Mouse (Mus musculus): Measurements from ENCODE around the gene Krtap1-5. TPM values are rescaled to one million over a fixed set of nuclear protein-coding genes. Genes with fewer than 3 reads are reported as not detected.
"Not testable (repeated sequence)": the region's sequence is repeated elsewhere in the genome, so short reads cannot be mapped to it uniquely, and the experiment has no call there.

Krtap1-5 gene
- total RNA-seq (2021), result not detected
- long read RNA-seq, experiment 1, result 0 reads
- long read RNA-seq, experiment 2, result 0 reads

DNA sequence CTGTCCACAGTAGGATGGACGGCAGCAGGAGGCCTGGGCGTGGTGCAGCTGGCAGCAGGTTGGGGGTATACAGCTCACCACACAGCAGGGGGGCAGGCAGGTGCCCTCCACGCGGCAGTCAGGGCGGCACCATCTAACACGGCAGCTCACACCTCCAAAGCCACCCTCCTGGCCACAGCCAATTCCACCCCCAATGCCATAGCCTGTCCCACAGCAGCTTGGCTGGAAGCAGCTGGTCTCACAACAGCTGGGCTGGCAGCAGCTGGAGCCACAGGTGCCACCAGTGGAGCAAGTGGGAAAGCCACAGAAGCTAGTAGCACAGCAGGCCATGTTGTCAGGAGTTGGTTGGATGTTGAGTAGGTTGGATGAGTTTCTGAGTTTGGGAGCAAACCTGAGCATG, at the start of gene Krtap1-5:
TSS of gene Krtap1-5 (minus strand) at position 381 of the 400 bp plus-strand sequence.
- intact Hi-C loops (cut with DNase I), result no loop called here
- DNase-seq (ENCODE audit: extremely low spot score in 1 of 2, low spot score in 2 of 2), result no peak
- Histone ChIP-seq H3K4me3 (no peak within 1 kb of the TSS), H3K27ac (no peak within 1 kb of the TSS)
- no peak for TF ChIP-seq CTCF (IDR thresholded peaks at IDR 0.05)

DNA sequence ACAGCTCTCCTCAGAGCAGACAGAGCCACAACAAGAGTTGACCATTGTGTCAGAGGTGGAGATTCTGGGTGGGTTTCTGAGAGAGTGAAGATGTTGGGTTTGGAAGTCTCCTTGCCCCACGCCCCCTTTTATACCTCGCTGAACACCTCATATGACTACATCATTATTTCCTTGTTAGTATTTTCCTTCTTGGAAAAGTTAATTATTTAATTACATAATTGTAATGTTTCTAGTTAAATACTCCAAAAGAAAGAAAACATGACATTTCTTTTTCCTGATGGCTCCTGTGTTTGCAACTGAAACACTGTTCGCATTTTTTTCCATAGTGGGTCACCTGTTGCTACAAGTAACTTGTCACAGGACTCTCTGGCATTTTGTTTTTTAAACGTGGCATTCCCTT, 47.3 kb upstream of the Krtap1-5 start, which contains the start of gene Krtap4-1:
TSS of gene Krtap4-1 (minus strand) at position 101 of the 400 bp plus-strand sequence.
- Histone ChIP-seq H3K4me3 (no peak within 1 kb of the TSS), H3K27ac (no peak within 1 kb of the TSS)
- no peak for TF ChIP-seq CTCF (IDR thresholded peaks at IDR 0.05)
- intact Hi-C loops (cut with DNase I), result no loop called here
- no peak for DNase-seq (ENCODE audit: extremely low spot score in 1 of 2, low spot score in 2 of 2)

DNA sequence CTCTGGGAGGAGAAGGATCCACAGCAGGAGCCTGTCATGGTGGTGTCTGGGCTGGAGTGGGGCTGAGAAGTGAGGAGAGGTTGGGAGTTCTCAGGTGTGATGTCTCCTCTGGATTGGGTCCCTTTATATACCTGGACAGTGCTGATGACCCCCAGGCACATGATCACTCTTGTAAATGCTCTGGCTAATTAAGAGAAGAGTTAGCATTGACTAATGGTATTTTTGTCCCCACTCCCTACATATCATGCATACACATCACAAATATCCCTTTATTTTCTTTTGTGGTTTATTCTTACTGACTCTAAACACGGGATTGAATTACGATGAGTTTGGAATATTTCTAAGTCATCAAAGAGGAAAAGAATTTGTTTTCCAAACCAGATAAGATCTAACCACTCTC, 39.5 kb upstream of the Krtap1-5 start, which contains the start of gene Gm11562:
TSS of gene Gm11562 (minus strand) at position 101 of the 400 bp plus-strand sequence.
- no peak for DNase-seq (ENCODE audit: extremely low spot score in 1 of 2, low spot score in 2 of 2)
- Histone ChIP-seq H3K27ac (no peak within 1 kb of the TSS), H3K4me3 (no peak within 1 kb of the TSS)
- no peak for TF ChIP-seq CTCF (IDR thresholded peaks at IDR 0.05)
- intact Hi-C loops (cut with DNase I), result no loop called here

DNA sequence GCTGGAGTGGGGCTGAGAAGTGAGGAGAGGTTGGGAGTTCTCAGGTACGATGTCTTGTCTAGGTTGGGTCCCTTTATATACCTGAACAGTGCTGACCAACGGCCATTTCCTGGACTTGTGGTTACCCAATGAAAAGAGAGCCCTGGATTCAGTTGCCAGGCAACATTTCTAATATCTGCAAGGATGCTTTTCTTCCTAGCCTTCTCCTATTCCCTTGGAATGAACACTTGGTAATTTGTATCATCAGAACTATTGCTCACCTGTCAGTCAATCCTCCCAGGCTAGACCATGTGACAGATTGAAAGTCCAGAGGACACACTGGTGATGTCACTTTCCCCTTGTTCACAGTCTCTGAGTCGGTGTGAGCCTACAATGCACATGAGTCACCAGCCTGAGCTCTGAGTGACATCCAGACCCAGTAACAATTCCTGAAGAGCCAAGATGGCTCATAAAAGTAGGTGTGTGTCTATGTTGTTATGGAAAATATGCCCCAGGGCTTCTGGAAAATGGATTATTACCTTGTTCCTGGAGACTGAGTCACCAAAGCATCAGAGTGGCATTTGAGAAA, 34.1 kb upstream of the Krtap1-5 start, which contains the start of gene Krtap2-4:
TSS of gene Krtap2-4 (minus strand) at position 51 of the 568 bp plus-strand sequence.
- Histone ChIP-seq H3K4me3 (no peak within 1 kb of the TSS), H3K27ac (no peak within 1 kb of the TSS)
- intact Hi-C loops (cut with DNase I), result no loop called here
- DNase-seq (ENCODE audit: extremely low spot score in 1 of 2, low spot score in 2 of 2), result no peak
- no peak for TF ChIP-seq CTCF (IDR thresholded peaks at IDR 0.05)

DNA sequence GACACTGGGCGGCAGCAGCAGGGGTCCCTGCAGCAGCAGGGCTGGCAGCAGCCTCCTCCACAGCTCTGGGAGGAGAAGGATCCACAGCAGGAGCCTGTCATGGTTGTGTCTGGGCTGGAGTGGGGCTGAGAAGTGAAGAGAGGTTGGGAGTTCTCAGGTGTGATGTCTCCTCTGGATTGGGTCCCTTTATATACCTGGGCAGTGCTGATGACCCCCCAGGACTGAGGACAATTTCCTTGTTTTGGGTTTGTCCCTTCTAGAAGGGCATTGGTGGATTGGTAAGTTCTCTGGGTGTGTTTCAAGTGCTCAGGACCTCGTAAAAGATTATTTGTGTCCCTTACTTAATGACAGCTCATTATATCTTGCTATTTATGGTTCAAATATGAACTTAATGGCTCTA, 29.3 kb upstream of the Krtap1-5 start, which contains the start of gene Gm11937:
TSS of gene Gm11937 (minus strand) at position 101 of the 400 bp plus-strand sequence.
- H3K4me3 ChIP-seq; intact Hi-C loops (cut with DNase I); DNase-seq (ENCODE audit: extremely low spot score in 1 of 2, low spot score in 2 of 2): not testable (repeated sequence)
- peak within 1 kb of the TSS; percentile 53; the same call in 1 of the 2 replicates for H3K27ac ChIP-seq

DNA sequence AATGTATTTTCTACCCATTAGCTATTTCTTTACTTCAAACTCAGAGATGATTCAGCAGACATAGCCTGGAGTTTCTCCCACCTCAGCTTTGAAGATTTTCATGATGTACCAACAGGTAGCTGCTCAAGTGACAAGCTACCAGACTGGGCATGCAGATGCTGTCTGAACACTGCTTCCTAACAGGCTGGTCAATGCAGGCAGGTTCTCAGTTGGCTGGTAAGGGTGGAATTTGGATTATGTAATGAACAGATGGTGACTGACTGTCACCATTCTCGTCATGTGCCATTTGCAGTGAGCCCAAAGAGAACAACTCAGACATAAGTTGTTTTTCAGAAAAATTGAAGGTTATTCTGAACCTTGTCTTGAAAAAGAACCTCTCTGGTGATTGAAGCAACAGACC, 28.3 kb upstream of the Krtap1-5 start:
- intact Hi-C loops (cut with DNase I), result no loop called here
- no peak for TF ChIP-seq CTCF (IDR thresholded peaks at IDR 0.05)
- peak; percentile 16 to 32 for DNase-seq (ENCODE audit: extremely low spot score in 1 of 2, low spot score in 2 of 2)
- no peak overlapping the region for H3K4me3 ChIP-seq
- H3K27ac ChIP-seq, result no peak overlapping the region; the same call in 1 of the 2 replicates

DNA sequence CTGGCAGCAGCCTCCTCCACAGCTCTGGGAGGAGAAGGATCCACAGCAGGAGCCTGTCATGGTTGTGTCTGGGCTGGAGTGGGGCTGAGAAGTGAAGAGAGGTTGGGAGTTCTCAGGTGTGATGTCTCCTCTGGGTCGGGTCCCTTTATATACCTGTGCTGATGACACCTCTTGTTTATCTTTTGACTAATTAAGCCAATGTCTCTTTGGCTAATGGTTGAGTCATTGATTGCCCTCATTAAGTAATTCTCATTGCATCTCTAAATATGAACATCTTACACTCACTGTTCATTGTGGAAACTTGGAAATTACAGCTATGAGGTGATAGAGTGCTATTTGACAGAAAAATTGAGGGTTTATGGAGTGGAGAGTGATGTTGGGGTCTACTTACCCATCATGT, 22.4 kb upstream of the Krtap1-5 start, which contains the start of gene Gm11938:
TSS of gene Gm11938 (minus strand) at position 101 of the 400 bp plus-strand sequence.
- intact Hi-C loops (cut with DNase I); H3K4me3 ChIP-seq; H3K27ac ChIP-seq; DNase-seq (ENCODE audit: extremely low spot score in 1 of 2, low spot score in 2 of 2): not testable (repeated sequence)

DNA sequence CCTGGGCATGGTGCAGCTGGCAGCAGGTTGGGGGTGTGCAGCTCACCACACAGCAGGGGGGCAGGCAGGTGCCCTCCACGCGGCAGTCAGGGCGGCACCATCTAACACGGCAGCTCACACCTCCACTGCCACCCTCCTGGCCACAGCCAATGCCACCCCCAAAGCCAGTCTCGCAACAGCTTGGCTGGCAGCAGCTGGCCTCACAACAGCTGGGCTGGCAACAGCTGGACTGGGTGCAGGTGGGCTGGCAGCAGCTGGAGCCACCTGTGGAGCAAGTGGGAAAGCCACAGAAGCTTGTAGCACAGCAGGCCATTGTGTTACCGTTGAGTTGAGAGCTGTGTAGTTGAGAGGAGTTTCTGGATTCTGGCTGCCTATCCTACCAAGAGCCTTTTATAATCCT, 16.9 kb upstream of the Krtap1-5 start, which contains the start of gene Krtap9-3:
TSS of gene Krtap9-3 (minus strand) at position 364 of the 400 bp plus-strand sequence.
- H3K27ac ChIP-seq; DNase-seq (ENCODE audit: extremely low spot score in 1 of 2, low spot score in 2 of 2); H3K4me3 ChIP-seq; intact Hi-C loops (cut with DNase I): not testable (repeated sequence)

DNA sequence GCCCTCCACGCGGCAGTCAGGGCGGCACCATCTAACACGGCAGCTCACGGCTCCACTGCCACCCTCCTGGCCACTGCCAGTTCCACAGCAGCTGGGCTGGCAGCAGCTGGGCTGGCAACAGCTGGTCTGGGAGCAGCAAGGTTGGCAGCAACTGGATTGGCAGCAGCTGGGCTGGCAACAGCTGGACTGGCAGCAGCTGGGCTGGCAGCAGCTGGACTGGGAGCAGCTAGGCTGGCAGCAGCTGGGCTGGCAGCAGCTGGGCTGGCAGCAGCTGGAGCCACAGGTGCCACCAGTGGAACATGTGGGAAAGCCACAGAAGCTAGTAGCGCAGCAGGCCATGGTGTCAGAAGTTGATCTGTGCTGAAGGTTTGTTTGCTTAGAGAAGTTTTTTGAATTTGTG, 10.2 kb upstream of the Krtap1-5 start, which contains the start of gene Krtap1-3:
TSS of gene Krtap1-3 (minus strand) at position 359 of the 400 bp plus-strand sequence.
- Histone ChIP-seq H3K4me3 (no peak within 1 kb of the TSS), H3K27ac (no peak within 1 kb of the TSS)
- intact Hi-C loops (cut with DNase I), result no loop called here
- TF ChIP-seq CTCF (IDR thresholded peaks at IDR 0.05), result no peak
- DNase-seq (ENCODE audit: extremely low spot score in 1 of 2, low spot score in 2 of 2), result no peak

DNA sequence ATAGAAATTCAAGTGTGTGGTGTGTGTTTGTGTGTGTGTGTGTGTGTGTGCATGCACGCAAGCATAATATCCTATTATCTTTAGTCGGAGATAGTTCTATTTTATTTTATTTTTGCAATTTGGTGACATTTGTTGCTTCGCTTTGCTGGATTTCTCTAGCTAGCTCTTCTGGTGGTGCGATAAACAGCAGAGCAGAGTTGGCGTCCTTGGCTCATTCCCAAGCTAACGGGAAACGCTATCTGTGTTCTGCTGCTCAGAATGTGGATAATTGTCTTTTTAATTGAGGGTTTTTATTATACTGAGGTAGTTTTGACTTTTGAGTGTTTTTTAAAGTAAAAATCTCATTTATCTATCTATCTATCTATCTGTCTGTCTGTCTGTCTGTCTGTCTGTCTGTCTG, 4.3 kb upstream of the Krtap1-5 start:
- no peak overlapping the region for H3K4me3 ChIP-seq
- intact Hi-C loops (cut with DNase I), result no loop called here
- no peak for TF ChIP-seq CTCF (IDR thresholded peaks at IDR 0.05)
- H3K27ac ChIP-seq, result no peak overlapping the region
- no peak for DNase-seq (ENCODE audit: extremely low spot score in 1 of 2, low spot score in 2 of 2)

DNA sequence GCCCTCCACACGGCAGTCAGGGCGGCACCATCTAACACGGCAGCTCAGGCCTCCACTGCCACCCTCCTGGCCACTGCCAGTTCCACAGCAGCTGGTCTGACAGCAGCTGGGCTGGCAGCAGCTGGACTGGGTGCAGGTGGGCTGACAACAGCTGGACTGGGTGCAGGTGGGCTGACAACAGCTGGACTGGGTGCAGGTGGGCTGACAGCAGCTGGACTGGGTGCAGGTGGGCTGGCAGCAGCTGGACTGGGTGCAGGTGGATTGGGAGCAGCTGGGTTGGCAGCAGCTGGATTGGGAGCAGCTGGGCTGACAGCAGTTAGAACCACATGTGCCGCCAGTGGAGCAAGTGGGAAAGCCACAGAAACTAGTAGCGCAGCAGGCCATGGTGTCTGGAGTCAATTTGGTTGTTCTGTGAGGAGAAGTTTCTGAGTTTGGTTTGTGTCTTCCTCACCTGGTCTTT, 2.5 kb upstream of the Krtap1-5 start, which contains the start of gene Krtap1-4:
TSS of gene Krtap1-4 (minus strand) at position 410 of the 460 bp plus-strand sequence.
- TF ChIP-seq CTCF (IDR thresholded peaks at IDR 0.05), result no peak
- Histone ChIP-seq H3K27ac (no peak within 1 kb of the TSS), H3K4me3 (no peak within 1 kb of the TSS)
- DNase-seq (ENCODE audit: extremely low spot score in 1 of 2, low spot score in 2 of 2), result no peak
- intact Hi-C loops (cut with DNase I), result no loop called here

DNA sequence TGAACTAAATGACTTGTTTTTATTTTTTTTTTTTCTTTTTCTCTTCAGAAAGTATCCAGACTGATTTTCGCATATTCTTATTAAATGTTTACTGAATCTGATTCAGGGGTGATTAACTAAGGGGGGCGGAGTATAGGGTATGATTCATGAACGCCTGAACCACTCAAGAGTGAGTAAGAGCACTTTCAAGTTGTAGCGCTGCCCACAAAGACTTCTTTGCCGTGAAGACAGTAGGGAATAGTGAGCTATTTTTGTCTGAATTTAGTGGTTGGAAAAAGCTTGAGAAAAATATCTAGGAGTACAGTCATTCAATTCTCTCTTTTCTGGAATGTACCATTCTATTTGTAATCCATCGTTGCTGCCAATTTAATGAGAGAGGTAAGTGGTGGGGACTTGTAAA, 748 bp upstream of the Krtap1-5 start:
- intact Hi-C loops (cut with DNase I), result no loop called here
- no peak for DNase-seq (ENCODE audit: extremely low spot score in 1 of 2, low spot score in 2 of 2)
- TF ChIP-seq CTCF (IDR thresholded peaks at IDR 0.05), result no peak
- no peak overlapping the region for H3K27ac ChIP-seq
- no peak overlapping the region for H3K4me3 ChIP-seq
